Mouse (Mus musculus) inflammation-experienced regulatory T-cells (primary cell): ENCODE results near the gene Olfr474. TPM values are rescaled to one million over a fixed set of nuclear protein-coding genes. Genes with fewer than 3 reads are reported as not detected.

ENCODE experiments used
- polyA plus RNA-seq, 2 experiments: library from polyadenylated mRNA; unstranded; fragments of 100-300 nt; shearing (Covaris generic); gene quantifications; one replicate each; pipeline ENCODE4 v1.2.1; 2017

Gene Olfr474
- not detected for polyA plus RNA-seq

DNA sequence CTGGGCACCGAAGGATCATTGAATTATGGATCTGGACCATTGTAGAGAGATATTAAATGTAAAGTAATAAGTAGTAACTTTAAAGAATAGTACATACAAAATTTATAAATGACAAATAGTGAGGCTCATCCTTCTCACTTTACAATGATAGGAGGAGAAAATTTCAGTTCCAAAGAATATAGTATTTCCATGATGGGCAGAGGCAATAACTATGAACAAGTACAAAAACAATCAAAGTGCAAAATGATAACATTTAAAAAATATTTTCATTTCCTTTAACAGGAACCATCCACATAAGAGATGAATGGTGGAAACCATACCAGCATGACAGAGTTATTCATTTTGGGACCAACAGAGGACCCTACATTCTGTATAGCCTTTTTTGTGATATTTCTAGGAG is at the start of gene Olfr474:
Gene Olfr474, plus strand, starts transcription at position 301 of the 400 bp plus-strand sequence.

DNA sequence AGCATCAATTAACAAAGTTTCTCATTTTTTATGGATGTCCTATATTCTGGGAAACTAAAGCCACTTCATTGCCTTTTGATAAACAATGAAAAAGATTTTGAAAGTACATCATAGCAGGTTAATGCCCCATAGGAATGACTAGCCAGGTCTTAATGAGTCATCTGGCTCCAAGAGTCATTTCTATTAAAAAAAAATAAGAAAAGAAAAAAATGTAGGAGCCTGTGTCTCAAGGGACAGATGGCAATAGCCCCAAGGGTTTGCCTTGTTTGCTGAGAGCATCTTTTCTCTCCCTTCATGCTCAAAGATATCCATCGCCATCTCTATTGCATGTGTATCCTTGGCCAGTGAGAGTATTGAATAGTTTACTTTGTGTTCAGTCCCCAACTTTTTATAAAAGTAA is 24.3 kb upstream of the Olfr474 start, which contains the start of gene Olfr473:
Gene Olfr473, plus strand, starts transcription at position 301 of the 400 bp plus-strand sequence.

DNA sequence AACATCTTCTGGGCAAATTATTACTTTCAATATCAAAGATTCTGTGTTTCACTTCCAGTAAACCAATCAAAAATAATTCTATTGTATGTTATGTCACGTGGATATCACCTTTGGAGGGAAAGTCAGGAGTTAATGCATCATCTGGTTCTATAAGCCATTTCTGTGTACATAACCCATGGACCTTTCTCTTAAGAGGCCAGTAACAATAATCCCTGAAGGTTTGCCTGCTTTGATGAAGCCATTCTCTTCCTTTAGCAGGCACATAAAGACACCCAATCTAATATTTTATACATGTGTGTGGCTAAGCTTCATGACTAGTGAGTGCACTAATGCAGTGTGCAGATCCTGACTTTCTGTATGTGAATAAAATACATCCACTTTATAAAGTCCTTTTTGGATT is 10.1 kb downstream of the Olfr474 start, which contains the start of gene Olfr476:
Gene Olfr476, plus strand, starts transcription at position 301 of the 400 bp plus-strand sequence.

GRCm38 (mm10) chr7:107986393-107986792 is 31.9 kb downstream of the Olfr474 start, which contains the start of gene Olfr477:
Gene Olfr477 (plus strand): TSS chr7:107986693.

Other genes starting within 250 kb of the Olfr474 start
- under 1 TPM; 0.31 to 0.56 TPM for gene Cyb5r2, start 196.6 kb upstream of the Olfr474 start, polyA plus RNA-seq
- gene Ovch2, start 153.4 kb upstream of the Olfr474 start, polyA plus RNA-seq: not detected
- gene Olfr467, start 142.4 kb upstream of the Olfr474 start, polyA plus RNA-seq: not detected
- not detected for gene Olfr469, start 129.1 kb upstream of the Olfr474 start, polyA plus RNA-seq
- gene Olfr470, start 107.2 kb upstream of the Olfr474 start, polyA plus RNA-seq: not detected
- gene Olfr472, start 56.7 kb upstream of the Olfr474 start, polyA plus RNA-seq: under 1 TPM; 0.07 to 0.23 TPM
- gene Olfr473, start 24.2 kb upstream of the Olfr474 start, polyA plus RNA-seq: not detected
- not detected for gene Olfr476, start 10.2 kb downstream of the Olfr474 start, polyA plus RNA-seq
- under 1 TPM in 1 of 2 experiments, not detected in 1; 0.10 TPM for gene Olfr477, start 32.0 kb downstream of the Olfr474 start, polyA plus RNA-seq
- not detected for gene Olfr478, start 79.3 kb downstream of the Olfr474 start, polyA plus RNA-seq
- gene Olfr479, start 96.0 kb downstream of the Olfr474 start, polyA plus RNA-seq: not detected
- not detected for gene Olfr480, start 112.7 kb downstream of the Olfr474 start, polyA plus RNA-seq
- gene Olfr481, start 125.2 kb downstream of the Olfr474 start, polyA plus RNA-seq: under 1 TPM; 0.13 to 0.95 TPM
- 1 to 10 TPM in 1 of 2 experiments, under 1 TPM in 1; 0.14 to 1.3 TPM for gene Olfr482, start 142.9 kb downstream of the Olfr474 start, polyA plus RNA-seq
- gene Olfr483, start 146.2 kb downstream of the Olfr474 start, polyA plus RNA-seq: under 1 TPM in 1 of 2 experiments, not detected in 1; 0.30 TPM
- not detected for gene Olfr484, start 172.8 kb downstream of the Olfr474 start, polyA plus RNA-seq
- under 1 TPM in 1 of 2 experiments, not detected in 1; 0.17 TPM for gene Olfr485, start 205.2 kb downstream of the Olfr474 start, polyA plus RNA-seq
- not detected for gene Olfr486, start 218.1 kb downstream of the Olfr474 start, polyA plus RNA-seq